Mouse (Mus musculus) lung, embryonic 16.5 days (tissue): ENCODE results near the gene Morc3. TPM values are rescaled to one million over a fixed set of nuclear protein-coding genes. Genes with fewer than 3 reads are reported as not detected.
A peak's percentile ranks its signal among the peaks of the same experiment; 100 is the strongest.

Experiments
- ATAC-seq: fragments of 200-750 bp; cut with Nextera tagmentation; 2 replicates; pipeline ENCODE4 v1.8.0; 2017; ENCODE audit warnings: low read depth, mild to moderate bottlenecking, moderate library complexity
- H3K27ac ChIP-seq: fragments of 300-500 bp; sonication (generic); 2 replicates; pipeline ENCODE4 v1.5.1; 2014; ENCODE audit warnings: mild to moderate bottlenecking, control low read depth, low read length
- H3K27me3 ChIP-seq: fragments of 300-500 bp; sonication (generic); 2 replicates; pipeline ENCODE4 v1.6.1; 2014; ENCODE audit warnings: low read depth, low read length, mixed read lengths; ENCODE audit not compliant: control insufficient read depth, insufficient read depth
- H3K36me3 ChIP-seq: fragments of 300-500 bp; sonication (generic); 2 replicates; pipeline ENCODE4 v1.6.1; 2014; ENCODE audit warnings: low read length; ENCODE audit not compliant: control insufficient read depth, insufficient read depth
- H3K4me1 ChIP-seq: fragments of 300-500 bp; sonication (generic); replicated peaks from 2 replicates; pipeline ENCODE4 v1.6.1; 2014; ENCODE audit warnings: low read length, mixed read lengths; ENCODE audit not compliant: control insufficient read depth, insufficient read depth
- H3K4me2 ChIP-seq: fragments of 300-500 bp; sonication (generic); 2 replicates; pipeline ENCODE4 v1.6.1; 2014; ENCODE audit warnings: low read depth, low read length, control low read depth
- H3K4me3 ChIP-seq: fragments of 300-500 bp; sonication (generic); 2 replicates; pipeline ENCODE4 v1.5.1; 2014; ENCODE audit warnings: mild to moderate bottlenecking, low read length, control low read depth
- H3K9ac ChIP-seq: fragments of 300-500 bp; sonication (generic); 2 replicates; pipeline ENCODE4 v1.6.1; 2014; ENCODE audit warnings: low read length, control low read depth
- H3K9me3 ChIP-seq: fragments of 300-500 bp; sonication (generic); 2 replicates; pipeline ENCODE4 v1.6.1; 2016; ENCODE audit warnings: low read length; ENCODE audit not compliant: control insufficient read depth
- WGBS: fragments of 180-500 bp; shearing (Covaris S2); extraction: QIAGEN DNeasy Blood & Tissue Kit; methylation state at CpG from one replicate; pipeline ENCODE4 v1.1.7; 2014; 5-methylcytosine and 5-hydroxymethylcytosine counted together
- polyA plus RNA-seq: library from polyadenylated mRNA; unstranded; fragments of >200 nt; fragmentation: Nextera tagmentation; extraction: Ambion mirVana; gene quantifications from 2 replicates; pipeline ENCODE4 v1.2.1, GENCODE M21; 2015

The Morc3 gene
- polyA plus RNA-seq, 1 experiment from 2014 or later: 34.8 TPM

DNA sequence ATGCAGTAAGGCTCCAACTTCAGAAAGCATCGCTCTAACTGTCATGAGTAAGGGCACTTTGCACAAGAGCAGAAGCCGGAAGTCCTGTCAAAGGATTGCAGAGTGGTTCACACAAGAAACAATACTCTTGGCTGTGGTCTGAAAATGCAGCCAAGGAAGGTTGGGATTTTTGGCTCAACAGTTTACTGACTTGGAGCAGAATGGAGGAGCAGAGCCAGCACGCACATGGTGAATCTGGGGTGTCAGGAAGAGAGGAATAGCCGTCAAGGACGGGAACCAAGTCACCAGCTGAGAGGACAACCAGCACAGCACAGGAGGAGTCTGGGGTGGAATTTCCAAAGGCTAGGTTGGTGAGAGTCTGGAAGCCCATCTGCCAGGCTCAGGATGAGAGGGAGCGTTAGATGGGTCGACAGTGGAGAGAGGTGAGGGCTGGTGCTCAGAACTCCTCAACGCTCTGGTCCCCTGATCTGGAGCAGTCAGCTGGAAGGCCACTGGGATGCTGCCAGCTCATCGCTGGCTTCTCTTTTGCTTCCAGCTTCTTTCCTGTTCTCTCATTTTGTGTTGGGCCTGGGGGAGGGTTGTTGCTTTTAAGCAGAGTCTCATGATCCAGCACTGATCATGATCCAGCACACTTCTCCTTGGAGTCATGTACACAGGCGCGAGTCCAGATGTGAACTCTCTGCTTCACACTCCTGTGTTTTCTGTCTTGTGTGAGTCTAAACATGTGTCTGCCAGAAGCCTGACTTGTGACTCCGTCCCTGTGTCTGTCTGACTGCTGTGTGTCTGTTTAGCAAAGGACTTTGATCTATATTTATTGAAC lies 34.7 kb upstream of the Morc3 start:
- peaks cover 15% of the 10 kb centered on the region for H3K4me1 ChIP-seq
- H3K4me2 ChIP-seq: no peak overlapping the region; the same call in 1 of the 2 replicates

DNA sequence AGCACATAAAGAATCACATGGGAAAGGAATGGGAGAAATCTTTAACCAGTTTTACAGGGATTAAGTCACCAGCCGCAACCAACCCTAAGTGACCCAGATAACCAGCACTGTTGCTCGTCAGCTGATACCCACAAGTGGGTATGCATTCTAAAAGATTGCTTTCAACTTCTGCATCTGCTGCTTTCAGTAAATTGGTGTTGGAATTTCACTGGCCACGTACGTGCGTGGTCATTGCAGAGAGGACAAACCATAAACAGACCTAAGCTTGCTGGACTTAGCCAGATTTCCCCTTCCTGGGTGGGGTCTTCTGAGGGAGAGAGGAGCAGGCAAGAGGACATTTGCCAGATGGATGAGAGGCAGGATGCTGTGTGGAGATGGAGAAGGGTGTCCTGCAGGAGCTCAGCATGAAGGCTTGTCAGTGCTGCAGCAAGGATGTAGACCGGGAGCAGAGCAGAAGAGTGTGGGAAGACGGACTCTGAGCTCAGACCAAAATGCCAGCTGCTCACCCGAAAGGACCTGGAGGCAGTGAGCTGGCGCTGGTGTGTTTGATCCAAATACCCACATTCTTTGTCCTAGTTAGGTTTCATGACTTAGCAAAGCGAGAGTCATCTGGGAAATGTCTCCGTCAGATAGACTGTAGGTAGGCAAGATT lies 34.0 kb upstream of the Morc3 start:
- peak; percentile 20; the same call in 1 of the 2 replicates for ATAC-seq
- no peak overlapping the region for H3K4me2 ChIP-seq
- peaks cover 15% of the 10 kb centered on the region for H3K4me1 ChIP-seq
- H3K27me3 ChIP-seq: no peaks in the 10 kb centered on the region
- H3K27ac ChIP-seq: peak overlapping the region; percentile 10
- no peaks in the 10 kb centered on the region for H3K9me3 ChIP-seq
- no peak overlapping the region for H3K9ac ChIP-seq
- 65% methylated on average over 11 of the region's 11 CpGs for WGBS
- H3K4me3 ChIP-seq: no peak overlapping the region
- H3K36me3 ChIP-seq: peaks cover 5% of the 10 kb centered on the region

More for the DNA sequence above, 34.7 kb upstream of the Morc3 start:
- ATAC-seq: peak; percentile 87
- Histone ChIP-seq H3K27me3 (no peaks in the 10 kb centered on the region), H3K9me3 (no peaks in the 10 kb centered on the region), H3K4me3 (no peak overlapping the region), H3K27ac (peak overlapping the region; percentile 71), H3K9ac (no peak overlapping the region), H3K36me3 (peaks cover 5% of the 10 kb centered on the region)
- WGBS: 53% methylated on average over 12 of the region's 12 CpGs

DNA sequence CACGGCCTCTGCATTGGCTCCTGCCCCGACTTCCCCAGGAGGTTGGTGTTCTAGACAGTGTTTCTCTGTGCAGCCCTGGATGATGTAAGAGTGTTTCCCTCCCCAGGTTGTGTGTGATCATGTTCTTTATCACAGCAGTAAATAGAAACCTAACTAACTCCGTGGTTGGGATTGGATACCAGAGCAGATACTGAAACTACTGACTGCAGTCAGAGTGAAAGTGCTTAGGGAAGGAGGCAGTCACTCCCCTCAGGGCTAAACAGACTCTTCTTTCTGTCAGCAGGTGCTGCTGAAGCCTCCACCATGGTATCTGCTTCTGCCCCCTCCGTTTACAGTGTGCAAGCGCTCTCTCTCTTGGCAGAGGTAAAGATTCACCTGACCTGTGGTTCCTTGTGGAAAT lies 33.3 kb upstream of the Morc3 start:
- Histone ChIP-seq H3K9me3 (no peaks in the 10 kb centered on the region), H3K27ac (no peak overlapping the region), H3K36me3 (peaks cover 5% of the 10 kb centered on the region), H3K4me3 (no peak overlapping the region), H3K4me1 (peaks cover 15% of the 10 kb centered on the region), H3K9ac (no peak overlapping the region), H3K4me2 (no peak overlapping the region), H3K27me3 (no peaks in the 10 kb centered on the region)
- ATAC-seq: no peak
- 62% methylated on average over 5 of the region's 5 CpGs for WGBS

DNA sequence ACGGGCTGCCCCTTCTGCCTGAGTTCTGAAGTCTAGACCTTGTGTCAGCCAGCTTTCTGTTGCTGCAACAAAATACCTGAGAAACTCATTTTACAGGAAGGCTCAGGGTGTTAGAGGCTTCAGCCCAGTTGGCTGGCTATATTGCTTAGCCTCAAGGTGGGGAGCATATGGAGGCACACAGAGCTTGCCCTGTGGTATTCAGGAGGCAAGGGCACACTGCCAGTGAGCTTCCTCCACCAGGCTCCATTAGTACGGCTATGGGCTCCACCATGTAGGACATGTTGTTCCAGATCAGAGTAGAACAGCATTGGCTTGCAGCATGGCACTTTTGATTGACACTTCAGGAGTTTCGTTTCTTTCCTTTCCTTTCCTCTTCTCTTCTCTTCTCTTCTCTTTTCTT lies 32.9 kb upstream of the Morc3 start:
- Histone ChIP-seq H3K4me1 (peaks cover 15% of the 10 kb centered on the region), H3K4me3 (no peak overlapping the region), H3K36me3 (peaks cover 5% of the 10 kb centered on the region), H3K27me3 (no peaks in the 10 kb centered on the region), H3K9me3 (no peaks in the 10 kb centered on the region), H3K4me2 (no peak overlapping the region), H3K9ac (no peak overlapping the region), H3K27ac (no peak overlapping the region)
- no peak for ATAC-seq
- 85% methylated on average over 3 of the region's 3 CpGs for WGBS

DNA sequence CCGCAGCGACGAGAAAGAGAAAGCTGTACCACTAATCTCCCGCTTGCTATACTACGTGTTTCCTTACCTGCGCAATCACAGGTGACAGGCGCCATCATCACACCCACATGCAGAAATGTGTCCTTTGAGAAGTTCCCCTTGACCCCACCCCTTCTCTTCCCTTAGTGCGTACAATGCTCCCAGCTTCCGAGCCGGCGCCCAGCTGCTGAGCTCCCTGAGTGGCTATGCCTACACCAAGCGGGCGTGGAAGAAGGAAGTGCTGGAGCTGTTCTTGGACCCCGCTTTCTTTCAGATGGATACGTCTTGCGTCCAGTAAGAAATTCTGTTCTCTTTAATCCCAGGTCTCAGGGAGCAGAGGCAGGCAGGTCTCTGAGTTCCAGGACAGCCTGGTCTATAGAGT lies 32.0 kb upstream of the Morc3 start:
- 91% methylated on average over 16 of the region's 16 CpGs for WGBS
- no peak overlapping the region for H3K9ac ChIP-seq
- H3K4me2 ChIP-seq: no peak overlapping the region
- H3K27ac ChIP-seq: no peak overlapping the region
- H3K36me3 ChIP-seq: peaks cover 5% of the 10 kb centered on the region
- ATAC-seq: no peak
- H3K4me1 ChIP-seq: peaks cover 15% of the 10 kb centered on the region
- no peak overlapping the region for H3K4me3 ChIP-seq
- no peaks in the 10 kb centered on the region for H3K9me3 ChIP-seq
- H3K27me3 ChIP-seq: no peaks in the 10 kb centered on the region

DNA sequence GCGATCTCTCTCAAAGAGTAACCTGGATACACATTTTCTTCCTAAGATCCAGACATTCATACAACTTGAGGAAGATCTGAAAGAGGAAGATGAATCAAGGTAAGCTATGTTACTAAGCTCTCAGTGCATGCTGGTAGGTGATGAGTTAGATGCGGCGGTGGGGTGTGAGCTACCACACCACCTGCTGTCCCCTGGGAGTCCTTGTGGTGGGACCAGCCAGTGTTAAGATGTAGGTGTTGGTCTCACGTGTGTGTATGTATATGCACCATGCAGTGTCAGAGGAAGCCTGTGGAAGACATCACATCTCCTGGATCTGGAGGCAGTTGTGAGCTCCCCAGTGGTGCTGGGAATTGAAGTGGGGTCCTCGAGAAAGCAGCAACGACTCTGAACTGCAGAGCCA lies 24.8 kb upstream of the Morc3 start:
- no peak overlapping the region for H3K27ac ChIP-seq
- WGBS: 90% methylated on average over 6 of the region's 6 CpGs

DNA sequence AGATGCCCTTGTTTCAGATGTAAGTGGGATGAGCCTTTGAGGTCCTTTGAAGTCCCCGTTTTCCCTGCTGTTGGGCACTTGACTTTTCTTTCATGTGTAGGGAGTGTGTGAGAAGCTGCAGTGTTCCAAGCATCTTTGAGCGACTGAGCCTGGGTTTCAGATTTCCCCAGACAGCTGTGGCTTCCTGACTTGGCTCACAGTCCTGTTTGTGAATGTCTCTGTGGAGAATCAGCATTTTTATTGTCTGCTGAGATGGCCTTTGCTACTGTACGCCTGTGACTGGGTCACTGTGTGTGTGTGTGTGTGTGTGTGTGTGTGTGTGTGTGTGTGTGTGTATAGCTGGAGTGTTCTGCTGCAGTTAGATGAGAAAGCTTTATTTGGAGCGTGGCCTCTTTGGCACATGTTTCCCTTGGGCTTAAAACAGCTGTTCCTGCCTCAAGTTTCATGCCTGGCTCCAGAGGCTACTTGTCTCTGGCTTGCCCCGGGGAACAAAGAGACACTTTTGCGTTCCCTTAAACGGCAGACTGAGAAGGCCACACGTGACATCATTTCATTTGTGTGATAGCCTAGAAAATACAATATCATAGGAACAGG lies 23.9 kb upstream of the Morc3 start:
- 18% methylated on average over 8 of the region's 8 CpGs for WGBS
- H3K27me3 ChIP-seq: no peaks in the 10 kb centered on the region
- peaks cover 7% of the 10 kb centered on the region for H3K9me3 ChIP-seq
- peaks cover 15% of the 10 kb centered on the region for H3K36me3 ChIP-seq
- H3K4me1 ChIP-seq: peaks cover 21% of the 10 kb centered on the region
- H3K9ac ChIP-seq: no peak overlapping the region
- ATAC-seq: peak; percentile 91
- H3K4me3 ChIP-seq: no peak overlapping the region
- H3K4me2 ChIP-seq: no peak overlapping the region
- peak overlapping the region; percentile 79 for H3K27ac ChIP-seq

More for the DNA sequence above, 24.8 kb upstream of the Morc3 start:
- Histone ChIP-seq H3K4me3 (no peak overlapping the region), H3K27me3 (no peaks in the 10 kb centered on the region), H3K36me3 (peaks cover 11% of the 10 kb centered on the region), H3K9me3 (peaks cover 5% of the 10 kb centered on the region), H3K4me2 (no peak overlapping the region), H3K4me1 (peaks cover 21% of the 10 kb centered on the region), H3K9ac (no peak overlapping the region)
- ATAC-seq: no peak

DNA sequence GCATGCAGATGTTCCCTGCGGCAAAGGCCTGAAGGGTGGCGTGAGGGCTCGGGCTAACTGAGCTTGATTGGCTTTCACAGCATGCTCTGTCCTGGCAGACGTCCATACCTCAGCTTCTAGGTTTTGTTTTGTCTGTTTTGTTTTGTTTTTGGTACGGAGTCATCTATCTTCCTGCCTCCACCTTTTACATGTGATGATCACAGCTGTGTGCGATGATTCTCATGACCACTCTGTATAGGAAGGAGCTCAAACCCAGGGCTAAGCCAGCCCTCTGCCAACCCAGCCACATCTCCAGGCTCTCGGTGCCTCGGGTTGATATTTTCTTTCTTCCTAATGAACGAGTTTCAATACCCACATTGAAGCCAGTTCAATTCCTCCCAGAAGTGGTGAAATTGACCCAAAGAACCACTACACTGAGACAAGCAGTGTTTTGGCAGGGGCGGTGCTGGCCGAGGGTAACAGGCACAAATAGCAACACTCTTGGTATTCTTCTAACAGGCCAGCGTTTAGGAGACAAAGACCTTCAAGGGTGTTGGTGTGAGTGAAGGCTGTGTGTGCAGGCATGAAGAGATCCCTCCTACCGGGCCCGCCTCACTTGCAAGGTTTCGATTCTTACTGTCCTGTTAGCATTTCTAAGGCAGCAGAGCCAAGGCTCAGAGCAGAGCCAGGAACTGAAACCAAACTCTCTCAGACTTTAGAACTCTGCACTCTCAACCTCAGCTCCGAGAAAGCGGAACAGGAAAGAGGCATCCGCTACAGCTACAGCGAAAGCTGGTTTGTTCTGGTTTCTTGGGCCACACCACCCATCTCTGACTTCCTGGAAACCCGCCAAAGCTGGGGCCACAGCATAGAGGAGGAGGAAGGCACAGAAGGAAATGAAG lies 15.8 kb upstream of the Morc3 start:
- H3K27me3 ChIP-seq: no peaks in the 10 kb centered on the region
- H3K4me2 ChIP-seq: peak overlapping the region; percentile 42
- H3K9me3 ChIP-seq: peaks cover 7% of the 10 kb centered on the region
- peak overlapping the region; percentile 59 for H3K9ac ChIP-seq
- H3K36me3 ChIP-seq: peaks cover 13% of the 10 kb centered on the region
- WGBS: 38% methylated on average over 20 of the region's 20 CpGs
- peak overlapping the region; percentile 95 for H3K27ac ChIP-seq
- H3K4me1 ChIP-seq: peaks cover 13% of the 10 kb centered on the region
- peak; percentile 86 for ATAC-seq
- H3K4me3 ChIP-seq: peak overlapping the region; percentile 13; the same call in 1 of the 2 replicates
